In genomic region chr1:177340232-177340631, GRCm38 (mm10) we compare ENCODE assay signal across 9 mouse cellular contexts.
"Had no signal": no experiment of that assay in that cellular context is flagged by ENCODE, and none has a peak within 500 bp of the region (broad histone marks: within the 10 kb centered on the region; RNA-seq: fewer than 3 reads in every experiment).

No protein-coding gene starts in this region.

- H3K27me3 ChIP-seq: limb, embryonic 13.5 days; midbrain, embryonic 13.5 days; neural tube, embryonic 12.5 days had no signal

- ATAC-seq: midbrain, embryonic 13.5 days had no signal

- H3K9me3 ChIP-seq: limb, embryonic 13.5 days; midbrain, embryonic 13.5 days; neural tube, embryonic 12.5 days had no signal

- H3K9ac ChIP-seq: limb, embryonic 13.5 days; liver, embryonic 14.5 days; midbrain, embryonic 13.5 days; neural tube, embryonic 12.5 days had no signal

- DNase-seq: kidney, adult 11 months; left cerebral cortex, postnatal 4 days; lung, adult 18-20 months; thymus, postnatal 4 days had no signal

- H3K4me3 ChIP-seq: limb, embryonic 13.5 days; midbrain, embryonic 13.5 days; neural tube, embryonic 12.5 days had no signal

- H3K36me3 ChIP-seq: limb, embryonic 13.5 days; midbrain, embryonic 13.5 days; neural tube, embryonic 12.5 days had no signal

- H3K4me2 ChIP-seq: limb, embryonic 13.5 days; midbrain, embryonic 13.5 days; neural tube, embryonic 12.5 days had no signal

- H3K27ac ChIP-seq: limb, embryonic 13.5 days; liver, embryonic 14.5 days; midbrain, embryonic 13.5 days; neural tube, embryonic 12.5 days; stomach, postnatal 0 days had no signal
